Mouse (Mus musculus) liver, postnatal 0 days (tissue): Measurements from ENCODE around the gene Grm7.

Experiments
- CTCF ChIP-seq: sonication (generic); IDR thresholded peaks from 2 replicates; pipeline ENCODE4 v1.5.1; 2016; ENCODE audit warnings: antibody characterized with exemption, low read depth
- EP300 ChIP-seq: IDR thresholded peaks from 2 replicates; pipeline ENCODE4 v1.6.1; 2016; ENCODE audit warnings: antibody characterized with exemption, low read depth, mild to moderate bottlenecking

GRCm38 (mm10) chr6:111361681-111362080, 716.3 kb downstream of the Grm7 start:
- TF ChIP-seq CTCF (no peak), EP300 (no peak)
